Mouse (Mus musculus) gastrocnemius, adult 8-10 months (tissue): ENCODE results near the gene Gzmg. TPM values are rescaled to one million over a fixed set of nuclear protein-coding genes. Genes with fewer than 3 reads are reported as not detected.

ENCODE experiments used
- total RNA-seq, 4 experiments: library from RNA; stranded (reverse); gene quantifications; 2 replicates each; pipeline ENCODE4 v1.2.4; 2022

Gene Gzmg
- total RNA-seq, 4 experiments from 2014 or later: not detected

Other genes starting within 250 kb of the Gzmg start
- 1 to 10 TPM in 3 of 4 experiments, under 1 TPM in 1; 0.99 to 5.3 (median 1.8) TPM for gene Cma1, start 214.9 kb downstream of the Gzmg start, total RNA-seq
- not detected for gene Cma2, start 208.6 kb downstream of the Gzmg start, total RNA-seq
- gene Mcpt1, start 141.6 kb downstream of the Gzmg start, total RNA-seq: not detected
- not detected for gene Mcpt9, start 129.1 kb downstream of the Gzmg start, total RNA-seq
- gene Mcpt2, start 117.5 kb downstream of the Gzmg start, total RNA-seq: not detected
- 1 to 10 TPM in 3 of 4 experiments, under 1 TPM in 1; 0.53 to 2.6 (median 1.8) TPM for gene Mcpt4, start 97.3 kb downstream of the Gzmg start, total RNA-seq
- gene Mcpt8, start 74.3 kb downstream of the Gzmg start, total RNA-seq: not detected
- not detected for gene Ctsg, start 57.0 kb downstream of the Gzmg start, total RNA-seq
- not detected for gene Gzme, start 39.0 kb downstream of the Gzmg start, total RNA-seq
- gene Gzmd, start 27.0 kb downstream of the Gzmg start, total RNA-seq: not detected
- gene Gzmn, start 15.0 kb upstream of the Gzmg start, total RNA-seq: not detected
- not detected for gene Gzmf, start 51.8 kb upstream of the Gzmg start, total RNA-seq
- not detected for gene Gzmc, start 75.1 kb upstream of the Gzmg start, total RNA-seq
- not detected for gene Gzmb, start 102.7 kb upstream of the Gzmg start, total RNA-seq
- gene Atp12a, start 205.5 kb upstream of the Gzmg start, total RNA-seq: not detected
- gene Rnf17, start 243.0 kb upstream of the Gzmg start, total RNA-seq: under 1 TPM in 3 of 4 experiments, not detected in 1; 0.09 to 0.32 (median 0.29) TPM